Mouse (Mus musculus) stomach, postnatal 0 days (tissue): ENCODE measurements around the gene Alkbh4.

ENCODE experiments used
- CTCF ChIP-seq: IDR thresholded peaks from 2 replicates; pipeline ENCODE4 v1.5.1; 2016; ENCODE audit warnings: antibody characterized with exemption, low read depth, mild to moderate bottlenecking, moderate library complexity
- EP300 ChIP-seq: optimal IDR thresholded peaks from 2 replicates; pipeline ENCODE3; 2016; ENCODE audit warnings: antibody characterized with exemption

GRCm38 (mm10) chr5:136116784-136117112 lies 19.2 kb upstream of the Alkbh4 start:
- TF ChIP-seq CTCF (no peak), EP300 (no peak)
